Mouse (Mus musculus): Measurements from ENCODE around the gene Arhgef18.

Arhgef18 gene

DNA sequence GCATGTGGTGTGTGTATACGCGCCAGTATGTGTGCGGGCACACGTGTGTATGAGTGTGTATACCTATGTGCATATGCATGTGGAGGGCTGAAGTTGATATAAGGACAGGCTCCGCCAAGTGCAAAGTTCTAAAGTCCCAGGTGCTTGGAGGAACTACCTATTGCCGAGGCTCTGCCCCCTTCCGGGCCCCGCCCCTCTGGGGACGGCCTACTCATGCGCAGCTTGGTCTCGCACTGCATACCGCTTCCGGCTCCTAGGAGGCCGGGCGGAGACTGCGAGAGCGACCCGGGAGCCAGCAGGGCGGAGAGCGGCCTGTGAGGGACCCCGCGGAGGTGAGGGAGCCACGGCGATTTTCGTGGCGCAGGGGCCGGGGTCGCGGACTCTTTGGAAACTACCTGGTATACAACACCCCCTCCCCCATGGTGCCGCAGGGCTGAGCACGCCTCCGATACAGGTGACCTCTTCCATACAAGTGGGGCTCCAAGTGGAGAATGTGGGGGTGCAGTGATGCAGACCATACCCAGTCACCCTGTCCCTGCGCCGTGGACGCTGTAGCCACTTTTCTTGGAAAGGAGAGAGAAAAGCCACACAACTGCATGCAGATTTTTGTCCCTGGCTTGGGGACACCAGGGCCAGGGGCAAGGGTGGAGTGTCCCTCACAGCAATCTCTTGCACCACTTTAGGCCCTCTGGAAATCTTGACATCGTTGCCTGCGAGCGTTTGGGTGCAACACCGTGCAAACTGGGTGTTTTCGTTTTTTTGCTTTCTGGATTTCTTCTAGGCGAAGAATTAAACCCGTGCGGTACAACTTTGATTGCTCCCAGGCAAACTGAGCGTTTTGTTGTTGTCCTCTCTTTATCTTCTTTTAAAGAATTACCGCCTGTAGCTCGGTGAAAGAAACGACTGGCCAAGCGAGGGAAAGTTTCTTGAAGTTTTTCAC is at the start of gene Arhgef18:
Gene Arhgef18, plus strand, starts transcription at position 236 of the 940 bp plus-strand sequence.
- WGBS: 1% methylated on average over 48 of the region's 48 CpGs

DNA sequence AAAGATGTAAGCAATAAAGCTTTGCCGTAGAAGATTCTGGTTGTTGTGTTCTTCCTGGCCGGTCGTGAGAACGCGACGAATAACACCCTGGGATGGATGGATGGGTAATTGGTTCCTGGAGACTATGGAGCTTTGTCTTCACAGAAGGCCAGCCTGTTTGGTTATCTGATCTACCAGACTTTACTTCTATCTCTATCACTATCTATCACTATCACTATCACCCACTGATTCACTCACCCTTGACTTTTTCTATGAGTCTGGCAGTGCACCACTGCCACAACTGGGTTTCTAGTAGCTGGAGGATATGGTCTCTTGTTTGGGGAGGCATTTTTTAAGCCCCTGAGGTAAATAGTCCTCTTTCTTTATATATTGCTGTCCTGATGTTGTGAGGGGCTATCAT is 47.5 kb upstream of the Arhgef18 start:
- 98% methylated on average over 6 of the region's 6 CpGs for WGBS

DNA sequence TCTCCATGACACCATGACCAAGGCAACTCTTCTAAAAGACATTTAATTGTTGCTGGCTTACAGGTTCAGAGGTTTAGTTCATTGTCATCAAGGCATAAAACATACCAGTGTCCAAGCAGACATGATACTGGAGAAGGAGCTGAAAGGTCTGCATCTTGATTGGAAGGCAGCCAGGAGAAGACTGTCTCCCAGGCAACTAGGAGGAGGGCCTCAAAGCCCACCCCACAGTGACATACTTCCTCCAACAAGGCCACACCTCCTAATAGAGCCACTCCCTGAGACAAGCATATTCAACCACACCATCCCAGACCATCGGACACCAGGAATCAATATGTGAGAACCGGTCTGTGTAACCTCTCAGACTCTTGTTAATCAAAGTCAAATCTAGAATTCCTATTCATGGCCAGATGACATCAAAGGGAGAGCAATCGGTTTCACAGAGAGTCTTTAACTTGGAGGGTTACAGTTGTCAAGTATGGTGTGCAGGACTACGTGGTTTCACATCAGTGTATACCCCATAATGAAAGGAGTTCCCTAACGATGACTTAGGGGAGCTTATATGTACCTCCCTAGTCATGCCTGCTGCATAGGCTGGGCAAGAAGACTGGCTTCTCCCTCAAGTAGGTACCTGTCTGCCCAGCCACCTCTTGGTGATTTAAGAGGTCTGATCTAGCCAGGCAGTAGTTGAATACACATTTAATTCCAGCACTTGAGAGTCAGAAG is 46.0 kb upstream of the Arhgef18 start:
- 88% methylated on average over 5 of the region's 5 CpGs for WGBS

- WGBS: 58% methylated on average over 13 of the region's 13 CpGs
Measured at GRCm38 (mm10) chr8:3348142-3348823, 44.5 kb upstream of the Arhgef18 start.

DNA sequence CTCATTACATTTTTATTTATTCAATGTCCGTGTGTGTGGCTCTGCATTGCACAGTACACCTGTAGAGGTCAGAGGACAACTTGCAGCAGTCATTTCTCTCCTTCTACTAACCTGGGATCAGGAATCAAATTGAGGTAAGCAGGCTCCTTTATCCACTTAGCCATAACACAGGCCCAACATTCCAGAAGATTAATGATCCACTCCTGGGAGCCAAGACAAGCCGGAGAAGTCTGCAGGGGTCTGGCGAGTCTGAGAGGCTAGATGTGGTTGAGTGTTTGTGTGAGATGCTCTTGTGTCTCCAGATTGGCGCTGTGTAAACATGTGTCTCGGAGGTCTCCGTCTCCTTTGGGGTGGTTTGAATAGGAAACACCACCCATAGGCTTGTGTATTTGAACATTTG is 42.1 kb upstream of the Arhgef18 start:
- WGBS: 82% methylated on average over 6 of the region's 6 CpGs

GRCm38 (mm10) chr8:3352715-3353114 is 40.1 kb upstream of the Arhgef18 start:
- WGBS: 83% methylated on average over 6 of the region's 6 CpGs

- WGBS: 74% methylated on average over 13 of the region's 13 CpGs
Measured at GRCm38 (mm10) chr8:3353189-3353810, 39.5 kb upstream of the Arhgef18 start, which contains the start of gene A430078G23Rik. Gene A430078G23Rik (plus strand): TSS chr8:3353415.

DNA sequence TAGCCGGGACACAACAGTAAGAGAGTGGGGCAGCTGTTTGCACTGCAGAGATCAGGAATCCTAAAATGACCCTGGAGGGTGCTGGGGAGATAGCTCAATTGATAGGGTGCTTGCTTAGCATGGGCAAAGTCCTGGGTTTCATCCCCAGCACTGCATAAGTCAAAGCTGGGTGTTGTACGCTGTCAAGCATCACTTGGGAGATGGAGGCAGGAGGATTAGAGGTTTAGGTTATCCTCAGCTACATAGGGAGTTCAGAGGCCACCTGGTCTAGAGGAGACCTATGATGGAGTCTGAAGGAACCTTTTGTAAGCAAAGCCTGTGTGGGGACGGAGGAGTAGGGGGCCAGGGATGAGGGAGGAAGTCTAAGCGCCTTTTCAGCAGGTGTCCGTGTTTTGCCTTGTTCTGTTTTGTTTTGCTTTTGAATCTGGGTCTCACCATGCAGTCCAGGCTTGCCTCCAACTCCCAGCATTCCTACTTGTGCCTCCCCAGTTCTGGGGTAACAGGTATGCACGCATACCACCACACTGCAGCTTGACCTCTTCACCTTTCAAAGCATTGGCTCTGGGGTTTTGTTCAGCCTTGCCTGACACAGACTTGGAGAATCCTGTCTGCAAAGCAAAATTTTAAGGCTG is 38.9 kb upstream of the Arhgef18 start:
- 73% methylated on average over 6 of the region's 6 CpGs for WGBS

GRCm38 (mm10) chr8:3354443-3354812 is 38.4 kb upstream of the Arhgef18 start:
- 83% methylated on average over 5 of the region's 5 CpGs for WGBS

GRCm38 (mm10) chr8:3355586-3355985 is 37.2 kb upstream of the Arhgef18 start:
- 84% methylated on average over 6 of the region's 6 CpGs for WGBS

GRCm38 (mm10) chr8:3358060-3358459 is 34.7 kb upstream of the Arhgef18 start:
- 6% methylated on average over 4 of the region's 4 CpGs for WGBS

DNA sequence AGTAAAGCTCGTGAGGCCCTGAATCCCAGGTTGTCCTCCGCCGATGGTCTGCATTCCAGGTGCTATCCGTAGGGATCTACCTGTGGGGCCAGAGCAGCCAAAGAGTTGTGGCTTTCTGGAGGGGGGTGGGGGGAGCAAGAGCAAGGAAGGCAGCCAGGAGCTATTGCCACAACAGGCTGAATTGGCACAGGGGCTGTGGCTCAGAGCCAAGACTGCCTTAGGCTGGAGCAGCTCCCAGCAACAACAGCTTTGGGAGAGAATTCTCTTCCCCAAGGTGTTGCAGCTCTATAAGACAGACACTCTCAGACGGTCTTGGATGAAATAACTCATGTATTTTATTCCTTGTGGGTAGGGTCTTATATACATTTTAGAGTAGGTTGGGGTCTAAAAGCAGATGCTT is 25.7 kb upstream of the Arhgef18 start:
- WGBS: 77% methylated on average over 5 of the region's 5 CpGs

DNA sequence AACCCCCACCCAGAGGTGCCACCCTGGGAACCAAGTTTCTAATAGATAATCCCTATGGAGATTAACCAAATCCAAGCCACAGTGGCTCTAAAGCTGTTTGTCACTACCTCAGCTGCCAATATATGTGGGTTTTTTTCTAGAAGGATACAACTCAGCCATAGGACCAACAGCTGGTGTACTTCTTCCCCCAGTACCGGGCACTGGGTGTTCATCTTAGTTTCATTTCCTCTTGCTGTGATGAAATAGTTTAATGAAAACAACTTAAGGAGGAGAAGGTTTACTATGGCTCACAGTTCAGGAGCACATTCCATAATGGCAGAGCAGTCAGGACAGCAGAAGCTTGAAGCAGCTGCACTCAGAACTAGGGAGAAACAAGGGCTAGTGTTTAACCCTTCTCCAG is 24.7 kb upstream of the Arhgef18 start:
- WGBS: 73% methylated on average over 1 of the region's 1 CpGs

DNA sequence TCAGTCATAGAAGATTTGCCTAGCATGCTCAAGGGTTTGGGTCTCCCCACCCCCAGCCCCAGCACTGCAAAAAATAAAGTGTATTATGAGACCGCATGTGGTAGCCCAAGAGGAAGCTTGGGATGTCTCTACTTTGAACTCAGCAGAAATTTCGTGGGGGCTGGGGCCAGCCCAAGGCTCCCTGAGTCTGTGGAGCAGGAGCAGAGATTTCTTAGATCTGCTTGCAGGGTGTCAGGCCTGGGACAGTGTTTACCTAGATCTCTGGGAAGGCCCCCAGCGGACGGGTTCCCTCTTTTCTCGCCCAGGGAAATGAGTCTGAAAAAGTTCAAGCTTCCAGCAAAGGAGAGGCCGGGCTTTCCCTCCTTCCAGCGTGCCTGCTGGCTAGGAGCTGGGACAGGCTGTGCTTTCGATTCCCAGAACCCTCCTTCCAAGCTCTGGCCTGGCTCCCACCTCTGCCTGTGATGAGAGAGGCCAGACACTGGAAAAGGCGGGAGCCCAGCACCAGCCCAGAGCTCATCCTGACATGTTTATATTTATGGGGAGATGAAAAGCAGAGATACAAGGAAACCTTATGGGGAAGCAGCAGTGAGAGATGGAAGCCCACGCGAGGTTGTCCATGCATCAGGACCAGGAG is 16.0 kb upstream of the Arhgef18 start:
- 66% methylated on average over 11 of the region's 11 CpGs for WGBS

- WGBS: 47% methylated on average over 6 of the region's 6 CpGs
Measured at GRCm38 (mm10) chr8:3387286-3387685, 5.5 kb upstream of the Arhgef18 start.

GRCm38 (mm10) chr8:3388591-3389338 is 4.0 kb upstream of the Arhgef18 start:
- WGBS: 80% methylated on average over 9 of the region's 9 CpGs

GRCm38 (mm10) chr8:3389506-3389905 is 3.3 kb upstream of the Arhgef18 start:
- WGBS: 98% methylated on average over 1 of the region's 1 CpGs

DNA sequence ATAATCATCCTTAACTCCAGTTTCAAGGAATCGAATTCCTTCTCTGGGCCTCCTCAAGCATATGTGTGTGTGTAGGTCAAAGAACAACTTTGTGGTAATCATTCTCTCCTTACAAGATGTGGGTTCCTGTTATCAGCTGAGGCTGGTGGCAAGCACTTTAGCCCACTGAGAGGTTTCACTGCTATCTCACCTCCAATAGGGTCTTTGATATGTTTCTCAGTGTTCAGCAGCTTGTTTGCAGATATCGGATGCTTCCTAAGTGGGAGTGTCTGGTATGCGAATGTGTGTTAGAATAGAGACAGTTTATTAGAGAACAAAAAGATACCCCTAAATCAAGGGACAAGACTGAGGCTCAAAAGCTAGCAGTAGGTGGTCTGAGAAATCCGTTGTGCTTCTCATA is 513 bp upstream of the Arhgef18 start:
- WGBS: 30% methylated on average over 4 of the region's 4 CpGs

DNA sequence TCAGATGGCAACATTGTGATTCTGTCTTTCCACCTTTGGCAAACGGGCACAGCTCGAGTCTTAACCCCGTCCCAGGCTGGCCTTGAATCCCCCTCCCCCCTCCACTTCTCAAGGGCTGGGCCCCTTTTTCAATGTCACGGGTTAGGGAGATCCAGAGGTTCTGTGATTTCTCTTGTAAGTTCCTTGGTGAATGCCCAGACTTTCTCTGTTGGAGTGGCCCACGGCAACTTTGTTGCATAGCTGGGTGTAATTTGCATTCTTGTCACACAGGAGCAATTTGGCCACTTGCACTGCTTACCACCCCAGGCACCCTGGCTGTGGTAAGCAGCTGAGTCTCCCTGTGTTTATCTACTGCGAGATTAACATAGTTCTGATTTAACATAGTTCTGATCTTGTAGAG is 1.8 kb downstream of the Arhgef18 start:
- WGBS: 36% methylated on average over 6 of the region's 6 CpGs

- WGBS: 45% methylated on average over 4 of the region's 4 CpGs
Measured at GRCm38 (mm10) chr8:3395246-3395645, 2.4 kb downstream of the Arhgef18 start.

All from cerebral cortex, adult 2 months (tissue).